Mouse (Mus musculus) olfactory bulb, adult 2 months (tissue): Measurements from ENCODE around the gene 1110008P14Rik. TPM values are rescaled to one million over a fixed set of nuclear protein-coding genes. Genes with fewer than 3 reads are reported as not detected.

Source experiments
- H3K27ac ChIP-seq: fragments of 200-500 bp; 2 replicates; pipeline ENCODE4 v1.5.1; 2012; ENCODE audit warnings: low read depth, low read length; ENCODE audit not compliant: insufficient read depth
- H3K4me1 ChIP-seq: fragments of 200-500 bp; 2 replicates; pipeline ENCODE4 v1.6.1; 2012; ENCODE audit warnings: low read length; ENCODE audit not compliant: control insufficient read depth, insufficient read depth
- H3K4me3 ChIP-seq: fragments of 200-500 bp; 2 replicates; pipeline ENCODE4 v1.5.1; 2012; ENCODE audit warnings: mild to moderate bottlenecking, low read depth, low read length, moderate library complexity; ENCODE audit not compliant: insufficient read depth
- CTCF ChIP-seq: fragments of 200-500 bp; IDR thresholded peaks from 2 replicates; pipeline ENCODE4 v1.5.1; 2012; ENCODE audit warnings: low read depth, mild to moderate bottlenecking, low read length, moderate library complexity; ENCODE audit not compliant: insufficient read depth
- POLR2A ChIP-seq: fragments of 200-500 bp; IDR thresholded peaks from 2 replicates; pipeline ENCODE4 v1.6.1; 2012; ENCODE audit warnings: mild to moderate bottlenecking, low read depth, low read length, moderate library complexity; ENCODE audit not compliant: insufficient read depth
- WGBS: fragments of 180-500 bp; shearing (Covaris S2); methylation state at CpG from one replicate; pipeline ENCODE4 v1.1.7; 2018; 5-methylcytosine and 5-hydroxymethylcytosine counted together
- polyA plus RNA-seq: library from polyadenylated mRNA; stranded (reverse); fragments of >200 nt; gene quantifications from 2 replicates; pipeline ENCODE4 v1.2.4, GENCODE M21; 2012; ENCODE audit warnings: low replicate concordance; ENCODE audit not compliant: missing spikeins, insufficient read depth, insufficient read length

Gene 1110008P14Rik
- polyA plus RNA-seq: not detected in 2 replicates

GRCm38 (mm10) chr2:32381775-32382223, at the start of gene 1110008P14Rik:
1110008P14Rik (minus strand) TSS chr2:32381938.
- TF ChIP-seq CTCF (no peak), POLR2A (no peak)
- peak within 1 kb of the TSS; percentile 70 for H3K4me3 ChIP-seq
- H3K27ac ChIP-seq: no peak within 1 kb of the TSS
- 1% methylated on average over 43 of the region's 47 CpGs for WGBS
- peaks cover 9% of the 10 kb centered on the region; the same call in 1 of the 2 replicates for H3K4me1 ChIP-seq

- Histone ChIP-seq H3K27ac (peak overlapping the region; percentile 87), H3K4me1 (peaks cover 17% of the 10 kb centered on the region), H3K4me3 (peak overlapping the region; percentile 62)
- 2% methylated on average over 18 of the region's 18 CpGs for WGBS
- TF ChIP-seq CTCF: no peak
- 0 out of 2 replicates have a peak, but pooled peaks have one; percentile 34 for TF ChIP-seq POLR2A
Observed at GRCm38 (mm10) chr2:32430701-32431676, 49.3 kb upstream of the 1110008P14Rik start.

GRCm38 (mm10) chr2:32429215-32429891, 47.6 kb upstream of the 1110008P14Rik start:
- peaks cover 20% of the 10 kb centered on the region for H3K4me1 ChIP-seq
- H3K27ac ChIP-seq: peak overlapping the region; percentile 80
- TF ChIP-seq CTCF (no peak), POLR2A (no peak)
- H3K4me3 ChIP-seq: peak overlapping the region; percentile 28; the same call in 1 of the 2 replicates
- 21% methylated on average over 4 of the region's 4 CpGs for WGBS

- peaks cover 26% of the 10 kb centered on the region for H3K4me1 ChIP-seq
- WGBS: 9% methylated on average over 8 of the region's 8 CpGs
- TF ChIP-seq POLR2A: no peak
- no peak for TF ChIP-seq CTCF
Observed at GRCm38 (mm10) chr2:32428262-32428722, 46.6 kb upstream of the 1110008P14Rik start.

GRCm38 (mm10) chr2:32427720-32428119, 46.0 kb upstream of the 1110008P14Rik start:
- no peak overlapping the region for H3K4me3 ChIP-seq
- H3K27ac ChIP-seq: peak overlapping the region; percentile 35
- 34% methylated on average over 5 of the region's 5 CpGs for WGBS
- no peak for TF ChIP-seq CTCF
- TF ChIP-seq POLR2A: no peak
- H3K4me1 ChIP-seq: peaks cover 29% of the 10 kb centered on the region

More at GRCm38 (mm10) chr2:32428262-32428722, 46.6 kb upstream of the 1110008P14Rik start:
- Histone ChIP-seq H3K4me3 (peak overlapping the region; percentile 27), H3K27ac (peak overlapping the region; percentile 80)

GRCm38 (mm10) chr2:32426141-32426540, 44.4 kb upstream of the 1110008P14Rik start:
- no peak overlapping the region for H3K4me3 ChIP-seq
- no peak for TF ChIP-seq POLR2A
- H3K4me1 ChIP-seq: peaks cover 32% of the 10 kb centered on the region
- WGBS: 87% methylated on average over 1 of the region's 1 CpGs
- H3K27ac ChIP-seq: no peak overlapping the region

GRCm38 (mm10) chr2:32425568-32425967, 43.8 kb upstream of the 1110008P14Rik start:
- WGBS: 36% methylated on average over 5 of the region's 5 CpGs
- Histone ChIP-seq H3K27ac (0 out of 2 replicates have a peak overlapping the region, but pooled peaks have one; percentile 32), H3K4me1 (peaks cover 32% of the 10 kb centered on the region)

GRCm38 (mm10) chr2:32424796-32425195, 43.1 kb upstream of the 1110008P14Rik start:
- H3K4me3 ChIP-seq: no peak overlapping the region
- peaks cover 34% of the 10 kb centered on the region for H3K4me1 ChIP-seq
- WGBS: 30% methylated on average over 3 of the region's 3 CpGs
- TF ChIP-seq POLR2A: no peak
- no peak for TF ChIP-seq CTCF
- 0 out of 2 replicates have a peak overlapping the region, but pooled peaks have one; percentile 22 for H3K27ac ChIP-seq

More at GRCm38 (mm10) chr2:32425568-32425967, 43.8 kb upstream of the 1110008P14Rik start:
- no peak for TF ChIP-seq CTCF
- no peak for TF ChIP-seq POLR2A
- no peak overlapping the region for H3K4me3 ChIP-seq
